Mouse (Mus musculus): ENCODE results near the gene Tsnax.

Tsnax gene

DNA sequence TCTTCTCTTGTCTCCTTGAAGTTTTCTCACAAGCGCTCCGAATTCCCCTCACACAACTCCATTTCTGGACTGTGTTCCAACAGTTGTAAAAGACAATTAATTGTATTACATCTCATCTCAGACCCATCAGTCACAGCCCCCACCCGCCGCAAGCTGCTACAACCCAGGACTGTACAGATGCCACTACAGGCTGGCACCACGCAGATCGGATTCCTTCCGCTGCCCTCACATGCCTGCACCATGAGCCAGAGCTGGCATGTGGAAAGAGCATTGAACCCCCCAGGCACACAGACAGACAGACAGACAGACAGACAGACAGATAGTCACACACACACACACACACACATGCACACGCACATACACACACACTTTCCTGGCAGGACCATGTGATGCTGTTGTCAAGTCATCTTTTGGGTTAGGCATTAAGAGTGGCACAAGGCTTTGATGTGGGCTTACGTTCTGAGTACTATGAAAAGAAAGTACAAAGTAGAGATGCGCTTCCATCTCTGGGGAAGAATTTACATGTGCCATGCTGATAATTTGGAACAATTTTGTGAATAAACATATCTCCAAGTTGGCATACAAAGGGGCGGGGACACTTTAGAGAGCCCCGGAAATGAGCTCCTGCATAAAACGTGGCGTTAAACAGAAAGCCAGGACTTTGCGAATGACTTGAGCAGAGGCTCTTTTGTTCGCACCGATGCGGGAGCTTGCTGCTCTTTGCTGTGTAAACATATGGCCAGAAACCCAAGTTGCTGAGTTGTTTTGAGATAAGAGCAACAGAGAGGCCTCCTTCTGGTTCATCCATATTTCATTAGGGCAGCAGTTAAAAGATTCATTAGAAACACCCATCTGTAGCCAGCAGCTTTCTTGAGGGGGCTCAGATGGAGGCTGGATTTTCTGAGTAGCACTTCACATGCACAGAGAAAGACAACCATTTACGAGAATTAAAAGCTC lies 67.9 kb downstream of the Tsnax start:
- DNase-seq (ENCODE audit: low read depth in 2 of 2, low spot score in 2 of 2): peak in 1 of 2 experiments; percentile 5

DNA sequence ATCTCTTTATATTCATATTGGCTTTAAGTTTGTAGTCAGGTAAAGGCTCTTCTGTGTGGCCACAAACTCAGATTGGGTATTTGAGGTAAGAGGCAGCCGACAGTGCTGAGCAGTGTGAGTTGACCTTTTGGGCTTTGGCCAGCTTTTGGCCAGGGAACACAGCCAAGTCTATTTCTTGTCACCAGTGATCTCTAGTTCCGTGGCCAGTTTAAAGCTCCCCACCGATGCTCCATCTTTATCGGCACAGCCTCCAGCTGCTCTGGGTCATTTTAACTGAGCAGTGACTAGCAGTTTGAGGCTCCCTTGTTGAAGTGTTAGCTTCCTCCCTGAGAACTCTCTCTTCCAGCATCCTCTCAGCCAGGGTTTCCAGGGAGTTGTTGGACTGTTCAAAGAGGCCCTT lies 70.9 kb downstream of the Tsnax start:
- no peak for DNase-seq (ENCODE audit: low read depth in 2 of 2, low spot score in 2 of 2)

Data from CD8-positive naive resting alpha-beta T cell, adult 2 months (primary cell).